Mouse (Mus musculus) limb, embryonic 13.5 days (tissue): Measurements from ENCODE around the gene Sympk. TPM values are rescaled to one million over a fixed set of nuclear protein-coding genes. Genes with fewer than 3 reads are reported as not detected.

Source experiments
- ATAC-seq: fragments of 200-750 bp; cut with Nextera tagmentation; 2 replicates; pipeline ENCODE4 v1.8.0; 2017; ENCODE audit warnings: low read depth, moderate number of reproducible peaks, moderate TSS enrichment; ENCODE audit not compliant: low FRiP score
- H3K27ac ChIP-seq: fragments of 300-500 bp; sonication (generic); 2 replicates; pipeline ENCODE4 v1.5.1; 2015; ENCODE audit warnings: inconsistent platforms, mild to moderate bottlenecking, moderate library complexity
- H3K27me3 ChIP-seq: fragments of 300-500 bp; sonication (generic); 2 replicates; pipeline ENCODE4 v1.6.1; 2015; ENCODE audit warnings: mild to moderate bottlenecking, inconsistent platforms
- H3K36me3 ChIP-seq: fragments of 300-500 bp; sonication (generic); 2 replicates; pipeline ENCODE4 v1.6.1; 2015; ENCODE audit warnings: inconsistent platforms, mild to moderate bottlenecking, moderate library complexity
- H3K4me1 ChIP-seq: fragments of 300-500 bp; sonication (generic); 2 replicates; pipeline ENCODE4 v1.6.1; 2015; ENCODE audit warnings: inconsistent platforms
- H3K4me2 ChIP-seq: fragments of 300-500 bp; sonication (generic); replicated peaks from 2 replicates; pipeline ENCODE4 v1.6.1; 2015; ENCODE audit warnings: inconsistent platforms, mild to moderate bottlenecking, moderate library complexity
- H3K4me3 ChIP-seq: fragments of 300-500 bp; sonication (generic); 2 replicates; pipeline ENCODE4 v1.5.1; 2015; ENCODE audit warnings: moderate library complexity, mild to moderate bottlenecking, inconsistent platforms
- H3K9ac ChIP-seq: fragments of 300-500 bp; sonication (generic); 2 replicates; pipeline ENCODE4 v1.6.1; 2015; ENCODE audit warnings: mild to moderate bottlenecking, inconsistent platforms
- H3K9me3 ChIP-seq: fragments of 300-500 bp; sonication (generic); 2 replicates; pipeline ENCODE4 v1.6.1; 2016; ENCODE audit warnings: inconsistent platforms
- WGBS: fragments of 180-500 bp; shearing (Covaris S2); methylation state at CpG from one replicate; pipeline ENCODE4 v1.1.7; 2015; 5-methylcytosine and 5-hydroxymethylcytosine counted together
- polyA plus RNA-seq: library from polyadenylated mRNA; unstranded; fragments of >200 nt; fragmentation: Nextera tagmentation; extraction: Ambion mirVana; gene quantifications from 2 replicates; pipeline ENCODE4 v1.2.1, GENCODE M21; 2015

The Sympk gene
- 33.6 and 37.8 TPM in 2 replicates for polyA plus RNA-seq

- WGBS: under 1% methylated on average over 40 of the region's 50 CpGs
- H3K4me2 ChIP-seq: peak within 1 kb of the TSS; percentile 93
- H3K27ac ChIP-seq: 0 out of 2 replicates have a peak within 1 kb of the TSS, but pooled peaks have one; percentile 12
- ATAC-seq: peak; percentile 96
- peaks cover 44% of the 10 kb centered on the region for H3K27me3 ChIP-seq
- peaks cover 7% of the 10 kb centered on the region for H3K36me3 ChIP-seq
- H3K4me3 ChIP-seq: peak within 1 kb of the TSS; percentile 84
- H3K4me1 ChIP-seq: peaks cover 28% of the 10 kb centered on the region
- no peaks in the 10 kb centered on the region for H3K9me3 ChIP-seq
- H3K9ac ChIP-seq: peak within 1 kb of the TSS; percentile 97
Observed at GRCm38 (mm10) chr7:19024096-19024506, at the start of gene Sympk. Gene Sympk (plus strand): TSS chr7:19024377.

GRCm38 (mm10) chr7:18978381-18978780 is 45.8 kb upstream of the Sympk start:
- Histone ChIP-seq H3K4me1 (no peaks in the 10 kb centered on the region), H3K36me3 (no peaks in the 10 kb centered on the region), H3K4me2 (no peak overlapping the region), H3K9me3 (no peaks in the 10 kb centered on the region), H3K9ac (no peak overlapping the region), H3K27me3 (peaks cover 11% of the 10 kb centered on the region; the same call in 1 of the 2 replicates), H3K27ac (no peak overlapping the region), H3K4me3 (no peak overlapping the region)
- no peak for ATAC-seq
- 86% methylated on average over 9 of the region's 9 CpGs for WGBS

GRCm38 (mm10) chr7:18986503-18986902 is 37.7 kb upstream of the Sympk start:
- Histone ChIP-seq H3K4me2 (no peak overlapping the region), H3K27ac (no peak overlapping the region), H3K4me3 (no peak overlapping the region), H3K4me1 (peaks cover 5% of the 10 kb centered on the region), H3K9ac (no peak overlapping the region), H3K36me3 (no peaks in the 10 kb centered on the region), H3K9me3 (no peaks in the 10 kb centered on the region), H3K27me3 (peaks cover 12% of the 10 kb centered on the region; the same call in 1 of the 2 replicates)
- 67% methylated on average over 2 of the region's 2 CpGs for WGBS
- no peak for ATAC-seq

GRCm38 (mm10) chr7:18987100-18987499 is 37.1 kb upstream of the Sympk start, which contains the start of gene Nanos2:
Gene Nanos2 (plus strand): TSS chr7:18987400.
- H3K9me3 ChIP-seq: no peaks in the 10 kb centered on the region
- 56% methylated on average over 2 of the region's 2 CpGs for WGBS
- H3K4me3 ChIP-seq: no peak within 1 kb of the TSS

GRCm38 (mm10) chr7:18987747-18988146 is 36.4 kb upstream of the Sympk start:
- Histone ChIP-seq H3K4me1 (peaks cover 18% of the 10 kb centered on the region), H3K4me3 (no peak overlapping the region), H3K4me2 (no peak overlapping the region), H3K27me3 (peaks cover 25% of the 10 kb centered on the region), H3K9me3 (no peaks in the 10 kb centered on the region), H3K36me3 (no peaks in the 10 kb centered on the region), H3K9ac (no peak overlapping the region), H3K27ac (no peak overlapping the region)
- whole genome bisulfite sequencing: 64% methylated on average over 13 of the region's 13 CpGs
- ATAC-seq: no peak

More at GRCm38 (mm10) chr7:18987100-18987499, 37.1 kb upstream of the Sympk start, which contains the start of gene Nanos2:
- no peak within 1 kb of the TSS for H3K4me2 ChIP-seq
- no peak within 1 kb of the TSS for H3K9ac ChIP-seq
- no peaks in the 10 kb centered on the region for H3K36me3 ChIP-seq
- H3K4me1 ChIP-seq: peaks cover 11% of the 10 kb centered on the region
- ATAC-seq: no peak
- H3K27ac ChIP-seq: no peak within 1 kb of the TSS
- peaks cover 18% of the 10 kb centered on the region for H3K27me3 ChIP-seq

- Histone ChIP-seq H3K4me1 (peaks cover 23% of the 10 kb centered on the region), H3K27me3 (peaks cover 34% of the 10 kb centered on the region), H3K4me2 (no peak overlapping the region), H3K4me3 (no peak overlapping the region), H3K36me3 (peaks cover 4% of the 10 kb centered on the region; the same call in 1 of the 2 replicates), H3K27ac (no peak overlapping the region), H3K9ac (no peak overlapping the region), H3K9me3 (no peaks in the 10 kb centered on the region)
- 73% methylated on average over 6 of the region's 6 CpGs for WGBS
- ATAC-seq: no peak
Observed at GRCm38 (mm10) chr7:18988780-18989179, 35.4 kb upstream of the Sympk start.

GRCm38 (mm10) chr7:18989995-18990394 is 34.2 kb upstream of the Sympk start:
- H3K9me3 ChIP-seq: no peaks in the 10 kb centered on the region
- peak overlapping the region; percentile 60 for H3K4me3 ChIP-seq
- H3K9ac ChIP-seq: peak overlapping the region; percentile 48
- H3K27me3 ChIP-seq: peaks cover 34% of the 10 kb centered on the region
- peaks cover 8% of the 10 kb centered on the region; the same call in 1 of the 2 replicates for H3K36me3 ChIP-seq
- H3K4me1 ChIP-seq: peaks cover 25% of the 10 kb centered on the region
- WGBS: 12% methylated on average over 5 of the region's 5 CpGs
- peak overlapping the region; percentile 79 for H3K27ac ChIP-seq
- no peak for ATAC-seq
- peak overlapping the region; percentile 90 for H3K4me2 ChIP-seq

- peak within 1 kb of the TSS; percentile 77 for H3K9ac ChIP-seq
- peaks cover 14% of the 10 kb centered on the region; the same call in 1 of the 2 replicates for H3K36me3 ChIP-seq
- ATAC-seq: peak; percentile 96
- H3K4me2 ChIP-seq: peak within 1 kb of the TSS; percentile 90
- peak within 1 kb of the TSS; percentile 79 for H3K27ac ChIP-seq
- WGBS: under 1% methylated on average over 36 of the region's 37 CpGs
- no peaks in the 10 kb centered on the region for H3K9me3 ChIP-seq
- H3K4me3 ChIP-seq: peak within 1 kb of the TSS; percentile 60
- peaks cover 29% of the 10 kb centered on the region for H3K4me1 ChIP-seq
- H3K27me3 ChIP-seq: peaks cover 34% of the 10 kb centered on the region
Observed at GRCm38 (mm10) chr7:18990601-18991295, 33.4 kb upstream of the Sympk start, which contains the start of gene Mypop. Gene Mypop (plus strand): TSS chr7:18991245.

GRCm38 (mm10) chr7:18991660-18992293 is 32.4 kb upstream of the Sympk start:
- peaks cover 29% of the 10 kb centered on the region for H3K4me1 ChIP-seq
- H3K4me3 ChIP-seq: peak overlapping the region; percentile 60
- WGBS: under 1% methylated on average over 59 of the region's 59 CpGs
- H3K36me3 ChIP-seq: peaks cover 24% of the 10 kb centered on the region
- no peaks in the 10 kb centered on the region for H3K9me3 ChIP-seq
- peaks cover 34% of the 10 kb centered on the region for H3K27me3 ChIP-seq
- peak overlapping the region; percentile 77 for H3K9ac ChIP-seq
- no peak overlapping the region for H3K27ac ChIP-seq
- H3K4me2 ChIP-seq: peak overlapping the region; percentile 90
- no peak for ATAC-seq

GRCm38 (mm10) chr7:18992294-18992675 is 31.9 kb upstream of the Sympk start:
- peak overlapping the region; percentile 60 for H3K4me3 ChIP-seq
- peaks cover 26% of the 10 kb centered on the region for H3K36me3 ChIP-seq
- H3K4me1 ChIP-seq: peaks cover 29% of the 10 kb centered on the region
- no peak for ATAC-seq
- H3K27me3 ChIP-seq: peaks cover 32% of the 10 kb centered on the region
- H3K9ac ChIP-seq: peak overlapping the region; percentile 77
- H3K4me2 ChIP-seq: peak overlapping the region; percentile 90
- H3K27ac ChIP-seq: no peak overlapping the region
- no peaks in the 10 kb centered on the region for H3K9me3 ChIP-seq
- WGBS: 3% methylated on average over 31 of the region's 31 CpGs

- no peak overlapping the region for H3K9ac ChIP-seq
- 82% methylated on average over 5 of the region's 5 CpGs for whole genome bisulfite sequencing
- H3K4me1 ChIP-seq: peaks cover 29% of the 10 kb centered on the region
- peak overlapping the region; percentile 90 for H3K4me2 ChIP-seq
- H3K36me3 ChIP-seq: peaks cover 30% of the 10 kb centered on the region
- no peak for ATAC-seq
- H3K4me3 ChIP-seq: peak overlapping the region; percentile 60
- no peaks in the 10 kb centered on the region for H3K9me3 ChIP-seq
- H3K27ac ChIP-seq: no peak overlapping the region
- H3K27me3 ChIP-seq: peaks cover 27% of the 10 kb centered on the region
Observed at GRCm38 (mm10) chr7:18993036-18993435, 31.1 kb upstream of the Sympk start.

GRCm38 (mm10) chr7:18998835-18999234 is 25.3 kb upstream of the Sympk start:
- H3K4me1 ChIP-seq: peaks cover 27% of the 10 kb centered on the region
- peaks cover 25% of the 10 kb centered on the region for H3K36me3 ChIP-seq
- H3K9ac ChIP-seq: no peak overlapping the region
- no peak for ATAC-seq
- H3K27ac ChIP-seq: no peak overlapping the region
- no peak overlapping the region for H3K4me2 ChIP-seq
- H3K4me3 ChIP-seq: no peak overlapping the region
- 44% methylated on average over 9 of the region's 9 CpGs for WGBS
- no peaks in the 10 kb centered on the region for H3K9me3 ChIP-seq
- H3K27me3 ChIP-seq: no peaks in the 10 kb centered on the region
